Mouse (Mus musculus): Measurements from ENCODE around the gene Cela3b.

DNA sequence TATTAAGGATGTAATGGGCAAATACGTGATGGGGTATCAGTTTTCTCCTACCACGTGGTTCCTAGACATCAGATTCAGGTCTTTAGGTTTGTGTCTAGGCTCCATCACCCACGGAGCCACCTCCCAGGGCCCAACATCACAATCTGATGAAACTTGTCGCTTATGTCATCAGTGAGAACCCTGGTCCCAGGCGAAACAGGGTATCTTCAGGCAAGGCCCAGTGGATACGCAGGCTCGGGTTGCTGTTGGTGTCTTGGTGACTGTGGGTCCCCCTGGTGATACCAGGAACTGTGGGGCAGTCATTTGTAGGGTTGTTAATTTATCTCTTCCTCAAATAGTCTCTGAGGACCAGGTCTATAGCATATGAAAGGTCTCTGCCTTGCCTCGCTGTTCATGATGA, 42.9 kb upstream of the Cela3b start:
- no peak for TF ChIP-seq CTCF (IDR thresholded peaks at IDR 0.05; ENCODE audit: control insufficient read depth, insufficient read depth, insufficient read length)
- no peak for TF ChIP-seq CEBPB (IDR thresholded peaks at IDR 0.05; ENCODE audit: low read depth)
- TF ChIP-seq MAX (IDR thresholded peaks at IDR 0.05): no peak
- TF ChIP-seq USF1 (IDR thresholded peaks at IDR 0.05; ENCODE audit: low read depth): peak; percentile 23
- no peak for TF ChIP-seq MYOD1 (IDR thresholded peaks at IDR 0.05; ENCODE audit: control insufficient read depth, insufficient read length, low read depth)
- no peak for TF ChIP-seq FOSL1 (IDR thresholded peaks at IDR 0.05; ENCODE audit: insufficient read depth, low read length, poor library complexity, severe bottlenecking)
- TF ChIP-seq MYOG (IDR thresholded peaks at IDR 0.05; ENCODE audit: control insufficient read depth, extremely low read depth, insufficient read length): no peak
